8 mouse cellular contexts compared by ENCODE assay signal in genomic region chr13:112987991-112988390, GRCm38 (mm10). TPM values are rescaled to one million over a fixed set of nuclear protein-coding genes. Genes with fewer than 3 reads are reported as not detected.
DNase-seq lines count a peak whose midpoint lies in the region; ATAC-seq lines count a peak whose summit lies in the region.

No protein-coding gene starts in this region.

- H3K9me3 ChIP-seq in lung, embryonic 16.5 days (ENCODE audit: control insufficient read depth, low read length): no peaks in the 10 kb centered on the region
- H3K9me3 ChIP-seq in midbrain, embryonic 14.5 days (ENCODE audit: control insufficient read depth, low read length): no peaks in the 10 kb centered on the region

- H3K4me2 ChIP-seq in lung, embryonic 16.5 days (ENCODE audit: low read depth, low read length): peak overlapping the region; percentile 98
- peak overlapping the region; percentile 98 for H3K4me2 ChIP-seq in midbrain, embryonic 14.5 days (ENCODE audit: low read length)

- H3K4me1 ChIP-seq in lung, embryonic 16.5 days (replicated peaks; ENCODE audit: control insufficient read depth, insufficient read depth, low read length): peaks cover 33% of the 10 kb centered on the region
- peaks cover 29% of the 10 kb centered on the region for H3K4me1 ChIP-seq in midbrain, embryonic 14.5 days (ENCODE audit: control insufficient read depth, insufficient read depth, low read length)

- H3K4me3 ChIP-seq in lung, embryonic 16.5 days (ENCODE audit: low read length): peak overlapping the region; percentile 66
- H3K4me3 ChIP-seq in midbrain, embryonic 14.5 days (replicated peaks; ENCODE audit: low read depth, low read length): peak overlapping the region; percentile 51

- no peaks in the 10 kb centered on the region for H3K36me3 ChIP-seq in lung, embryonic 16.5 days (ENCODE audit: control insufficient read depth, insufficient read depth, low read length)
- no peaks in the 10 kb centered on the region for H3K36me3 ChIP-seq in midbrain, embryonic 14.5 days (ENCODE audit: control insufficient read depth, insufficient read depth, low read length)

- WGBS in lung, embryonic 16.5 days: under 1% methylated on average over 39 of the region's 39 CpGs
- WGBS in midbrain, embryonic 14.5 days: under 1% methylated on average over 39 of the region's 39 CpGs

- peak; percentile 48 for DNase-seq in adrenal gland, postnatal 14 days
- DNase-seq in adrenal gland, adult 2 months: no peak
- DNase-seq in lung, postnatal 14 days: no peak
- peak; percentile 73 for DNase-seq in midbrain, embryonic 14.5 days
- DNase-seq in thymus, postnatal 25 days: no peak
- no peak for DNase-seq in thymus, postnatal 14 days

- peaks cover 56% of the 10 kb centered on the region for H3K27me3 ChIP-seq in lung, embryonic 16.5 days (ENCODE audit: control insufficient read depth, insufficient read depth, low read depth, low read length)
- peaks cover 70% of the 10 kb centered on the region for H3K27me3 ChIP-seq in midbrain, embryonic 14.5 days (ENCODE audit: control insufficient read depth, insufficient read depth, low read length)

- peak overlapping the region; percentile 71 for H3K9ac ChIP-seq in lung, embryonic 16.5 days (ENCODE audit: low read length)
- H3K9ac ChIP-seq in midbrain, embryonic 14.5 days (replicated peaks; ENCODE audit: low read length): peak overlapping the region; percentile 45

- ATAC-seq in lung, embryonic 16.5 days (ENCODE audit: low read depth): peak; percentile 30
- ATAC-seq in inflammation-experienced regulatory T-cells, adult 6 months: peak; percentile 3
- peak; percentile 39; the same call in 1 of the 2 replicates for ATAC-seq in midbrain, embryonic 14.5 days (ENCODE audit: low FRiP score, low TSS enrichment)

- H3K27ac ChIP-seq in lung, embryonic 16.5 days (ENCODE audit: low read length): peak overlapping the region; percentile 27; the same call in 1 of the 2 replicates
- H3K27ac ChIP-seq in midbrain, embryonic 14.5 days (replicated peaks; ENCODE audit: low read depth, low read length): no peak overlapping the region

RNA-seq across cellular contexts. Expression of gene Ccno, which starts 0.4 kb away (rescaled TPM):
- 0.71 and 1.6 TPM in 2 replicates for total RNA-seq in adrenal gland, postnatal 14 days (2021)
- total RNA-seq in adrenal gland, adult 2 months (2021): under 1 TPM; 0.55 TPM
- 1.7 and 2.5 TPM in 2 replicates for polyA plus RNA-seq in adrenal gland, adult 2 months (2012; rRNA removed)
- polyA plus RNA-seq in lung, embryonic 16.5 days (2015; fragmentation: Nextera tagmentation; extraction: Ambion mirVana): 15.3 and 16.7 TPM in 2 replicates
- polyA plus RNA-seq in inflammation-experienced regulatory T-cells, adult 6 months (2017; shearing (Covaris generic)): not detected
- polyA plus RNA-seq in midbrain, embryonic 14.5 days (2014; fragmentation: Nextera tagmentation; extraction: Ambion mirVana): 0.57 and 0.58 TPM in 2 replicates

RNA-seq across cellular contexts. Expression of gene Mcidas, which starts 5.7 kb away (rescaled TPM):
- not detected in 2 replicates for total RNA-seq in adrenal gland, postnatal 14 days (2021)
- not detected for total RNA-seq in adrenal gland, adult 2 months (2021)
- not detected in 2 replicates for polyA plus RNA-seq in adrenal gland, adult 2 months (2012; rRNA removed)
- polyA plus RNA-seq in lung, embryonic 16.5 days (2015; fragmentation: Nextera tagmentation; extraction: Ambion mirVana): 9.3 and 9.9 TPM in 2 replicates
- polyA plus RNA-seq in inflammation-experienced regulatory T-cells, adult 6 months (2017; shearing (Covaris generic)): not detected
- polyA plus RNA-seq in midbrain, embryonic 14.5 days (2014; fragmentation: Nextera tagmentation; extraction: Ambion mirVana): 0.22 and 0.27 TPM in 2 replicates

RNA-seq across cellular contexts. Expression of gene Cdc20b, which starts 46.9 kb away (rescaled TPM):
- total RNA-seq in adrenal gland, postnatal 14 days (2021): not detected in 2 replicates
- not detected for total RNA-seq in adrenal gland, adult 2 months (2021)
- polyA plus RNA-seq in adrenal gland, adult 2 months (2012; rRNA removed): not detected in 2 replicates
- polyA plus RNA-seq in lung, embryonic 16.5 days (2015; fragmentation: Nextera tagmentation; extraction: Ambion mirVana): 4.6 and 5.4 TPM in 2 replicates
- polyA plus RNA-seq in inflammation-experienced regulatory T-cells, adult 6 months (2017; shearing (Covaris generic)): not detected
- polyA plus RNA-seq in midbrain, embryonic 14.5 days (2014; fragmentation: Nextera tagmentation; extraction: Ambion mirVana): 0.13 and 0.75 TPM in 2 replicates

RNA-seq across cellular contexts. Expression of gene Gpx8, which starts 58.2 kb away (rescaled TPM):
- total RNA-seq in adrenal gland, postnatal 14 days (2021): 76.6 and 82.5 TPM in 2 replicates
- 100 to 1,000 TPM in 1 of 2 experiments, 10 to 100 TPM in 1; 89.7 to 157 TPM for total RNA-seq in adrenal gland, adult 2 months (2021)
- polyA plus RNA-seq in adrenal gland, adult 2 months (2012; rRNA removed): 2.0 and 2.2 TPM in 2 replicates
- 169 and 172 TPM in 2 replicates for polyA plus RNA-seq in lung, embryonic 16.5 days (2015; fragmentation: Nextera tagmentation; extraction: Ambion mirVana)
- polyA plus RNA-seq in inflammation-experienced regulatory T-cells, adult 6 months (2017; shearing (Covaris generic)): not detected
- 35.3 and 53.0 TPM in 2 replicates for polyA plus RNA-seq in midbrain, embryonic 14.5 days (2014; fragmentation: Nextera tagmentation; extraction: Ambion mirVana)

Comparison
In these comparisons a context has a peak if more than half of its experiments do, and no peak if none do; other contexts are left out.
1. DNase-seq: peak in adrenal gland, postnatal 14 days (single experiment) and midbrain, embryonic 14.5 days (single experiment); none in adrenal gland, adult 2 months (single experiment), lung, postnatal 14 days (single experiment), thymus, postnatal 25 days (single experiment) and thymus, postnatal 14 days (single experiment).
2. Peak in every context shown above with its lines, with median percentiles within 50 percentile points of each other: ATAC-seq.